Mouse (Mus musculus) adrenal gland, adult (tissue): ENCODE measurements around the gene Cldn34c4.

Experiments
- DNase-seq, 2 experiments: peaks; one replicate each; pipeline ENCODE4 v3.0.0; 2022 to 2023; ENCODE audit warnings: low spot score in 1 of 2; ENCODE audit not compliant: inconsistent age in 2 of 2

Gene Cldn34c4

GRCm38 (mm10) chrX:127736454-127736853 lies at the start of gene Cldn34c4:
TSS of gene Cldn34c4 (minus strand) at chrX:127736554.
- no peak for DNase-seq

DNA sequence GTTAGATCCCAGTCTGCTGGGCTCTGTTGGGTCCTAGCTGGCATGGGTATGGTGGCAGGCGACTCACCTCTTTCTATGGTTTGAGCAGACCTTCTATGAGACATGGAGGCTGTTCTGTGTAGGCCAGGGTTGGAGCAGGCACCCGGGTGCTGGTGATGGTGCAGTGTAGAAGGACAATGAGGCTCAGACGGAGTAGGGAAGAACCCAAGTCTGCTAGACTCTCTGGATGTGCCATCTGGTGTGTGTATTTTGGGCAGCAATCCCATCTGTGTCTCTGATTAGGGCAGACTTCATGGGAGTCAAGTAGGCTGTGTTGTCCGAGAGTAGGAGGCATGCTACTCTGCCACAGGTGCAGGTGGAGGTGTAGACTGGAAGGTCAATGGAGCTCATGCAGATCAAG lies 10.7 kb upstream of the Cldn34c4 start:
- no peak for DNase-seq
